Comparison of ENCODE assay signal across 9 mouse cellular contexts in genomic region chr7:50241634-50242273, GRCm38 (mm10).
DNase-seq lines count a peak whose midpoint lies in the region; ATAC-seq and TF ChIP-seq lines count a peak whose summit lies in the region.
"Had no signal": no experiment of that assay in that cellular context is flagged by ENCODE, and none has a peak within 500 bp of the region (broad histone marks: within the 10 kb centered on the region; RNA-seq: fewer than 3 reads in every experiment).

No protein-coding gene starts in this region.

- H3K9ac ChIP-seq in midbrain, embryonic 15.5 days = no peak overlapping the region
- H3K9ac ChIP-seq: lung, embryonic 15.5 days had no signal

- peak; percentile 74 for DNase-seq in heart, adult 11 months
- no peak for DNase-seq in heart, adult 9 months (ENCODE audit: low spot score in 2 of 2)
- DNase-seq in cerebellum, adult 8-10 months = peak; percentile 93
- peak; percentile 91 to 93 for DNase-seq in layer of hippocampus, adult 2 months (ENCODE audit: low spot score in 2 of 2)
- no peak for DNase-seq in thymus, postnatal 14 days
- DNase-seq in ovary, postnatal 10 days (ENCODE audit: low spot score) = no peak
- DNase-seq in ovary, adult 18-20 months (ENCODE audit: low spot score) = no peak

- H3K27ac ChIP-seq in layer of hippocampus, adult 2 months = peak overlapping the region; percentile 46; the same call in 1 of the 2 replicates
- H3K27ac ChIP-seq in midbrain, embryonic 15.5 days = no peak overlapping the region
- H3K27ac ChIP-seq: lung, embryonic 15.5 days had no signal

- no peak for TF ChIP-seq CTCF in layer of hippocampus, adult 2 months (conservative IDR thresholded peaks at IDR 0.05)

- H3K4me2 ChIP-seq in midbrain, embryonic 15.5 days = no peak overlapping the region
- H3K4me2 ChIP-seq: lung, embryonic 15.5 days had no signal

- H3K4me3 ChIP-seq in layer of hippocampus, adult 2 months = no peak overlapping the region
- no peak overlapping the region for H3K4me3 ChIP-seq in midbrain, embryonic 15.5 days
- H3K4me3 ChIP-seq: lung, embryonic 15.5 days had no signal

- ATAC-seq in midbrain, embryonic 15.5 days (replicated peaks) = peak; percentile 85

- no peaks in the 10 kb centered on the region for H3K27me3 ChIP-seq in midbrain, embryonic 15.5 days (replicated peaks)
- H3K27me3 ChIP-seq: lung, embryonic 15.5 days had no signal

- no peaks in the 10 kb centered on the region for H3K36me3 ChIP-seq in midbrain, embryonic 15.5 days (replicated peaks)
- H3K36me3 ChIP-seq: lung, embryonic 15.5 days had no signal

- H3K4me1 ChIP-seq in midbrain, embryonic 15.5 days = peaks cover 5% of the 10 kb centered on the region; the same call in 1 of the 2 replicates

- WGBS in midbrain, embryonic 15.5 days = 41% methylated on average over 5 of the region's 5 CpGs

- no peaks in the 10 kb centered on the region for H3K9me3 ChIP-seq in midbrain, embryonic 15.5 days
- H3K9me3 ChIP-seq: lung, embryonic 15.5 days had no signal

Comparison
In these comparisons a context has a peak if more than half of its experiments do, and no peak if none do; other contexts are left out.
1. DNase-seq: peak in heart, adult 11 months (single experiment), cerebellum, adult 8-10 months (single experiment) and layer of hippocampus, adult 2 months (2 of 2); none in heart, adult 9 months (0 of 2), thymus, postnatal 14 days (single experiment), ovary, postnatal 10 days (single experiment) and ovary, adult 18-20 months (single experiment).